Mouse (Mus musculus) MEL (cell line): ENCODE data around the gene Armcx5. TPM values are rescaled to one million over a fixed set of nuclear protein-coding genes. Genes with fewer than 3 reads are reported as not detected.
"Not testable (repeated sequence)": the region's sequence is repeated elsewhere in the genome, so short reads cannot be mapped to it uniquely, and the experiment has no call there.

Source experiments
- DNase-seq: peaks from one replicate; pipeline ENCODE4 v3.0.0; 2011; ENCODE audit warnings: low read depth, low spot score
- H3K27ac ChIP-seq: 2 replicates; pipeline ENCODE4 v1.5.1; 2012; ENCODE audit warnings: low read depth, mild to moderate bottlenecking, control low read depth, low read length, moderate library complexity; ENCODE audit not compliant: control insufficient read depth
- H3K27me3 ChIP-seq, 2 experiments: fragments of 150-350 bp in 1 of 2; sonication (generic) in 1 of 2; 2 replicates each; pipeline ENCODE4 v1.6.1; 2012; ENCODE audit warnings: low read length in 2 of 2, mild to moderate bottlenecking in 2 of 2, improper control_type of control experiment in 1 of 2, moderate library complexity in 1 of 2; ENCODE audit not compliant: insufficient read depth in 2 of 2, control insufficient read depth in 1 of 2
- H3K36me3 ChIP-seq, 2 experiments: 2 replicates each; pipeline ENCODE4 v1.6.1; 2012 to 2014; ENCODE audit warnings: low read length in 2 of 2, improper control_type of control experiment in 1 of 2, inconsistent platforms in 1 of 2, mild to moderate bottlenecking in 1 of 2; ENCODE audit not compliant: insufficient read depth in 2 of 2, control insufficient read depth in 1 of 2
- H3K4me1 ChIP-seq, 2 experiments: fragments of 150-350 bp in 1 of 2; sonication (generic) in 1 of 2; 2 replicates each; pipeline ENCODE4 v1.6.1; 2012; ENCODE audit warnings: low read length in 2 of 2, improper control_type of control experiment in 1 of 2, mild to moderate bottlenecking in 1 of 2; ENCODE audit not compliant: insufficient read depth in 2 of 2, control insufficient read depth in 1 of 2
- H3K4me3 ChIP-seq, 2 experiments: fragments of 150-350 bp in 1 of 2; sonication (generic) in 1 of 2; 2 replicates each; pipeline ENCODE4 v1.5.1; 2012; ENCODE audit warnings: low read depth in 2 of 2, low read length in 2 of 2, mild to moderate bottlenecking in 2 of 2, moderate library complexity in 2 of 2, control low read depth in 1 of 2, improper control_type of control experiment in 1 of 2; ENCODE audit not compliant: control insufficient read depth in 1 of 2, insufficient read depth in 1 of 2
- H3K79me2 ChIP-seq: 2 replicates; pipeline ENCODE4 v1.6.1; 2012; ENCODE audit warnings: mild to moderate bottlenecking, low read length, moderate library complexity; ENCODE audit not compliant: control insufficient read depth, poor library complexity, insufficient read depth
- H3K9ac ChIP-seq: 2 replicates; pipeline ENCODE4 v1.6.1; 2012; ENCODE audit warnings: low read depth, mild to moderate bottlenecking, control low read depth, low read length, moderate library complexity; ENCODE audit not compliant: control insufficient read depth, poor library complexity, severe bottlenecking
- H3K9me3 ChIP-seq: fragments of 150-350 bp; sonication (generic); replicated peaks from 2 replicates; pipeline ENCODE4 v1.6.1; 2012; ENCODE audit warnings: mild to moderate bottlenecking, low read length, improper control_type of control experiment, moderate library complexity; ENCODE audit not compliant: insufficient read depth
- BHLHE40 ChIP-seq: IDR thresholded peaks from 2 replicates; pipeline ENCODE4 v1.6.1; 2012; ENCODE audit warnings: low read depth, mild to moderate bottlenecking, inconsistent platforms, low read length, improper control_type of control experiment, borderline replicate concordance
- CHD1 ChIP-seq: IDR thresholded peaks from 2 replicates; pipeline ENCODE4 v1.6.1; 2012; ENCODE audit warnings: low read depth, mild to moderate bottlenecking, inconsistent platforms, low read length, improper control_type of control experiment
- CHD2 ChIP-seq: IDR thresholded peaks from 2 replicates; pipeline ENCODE4 v1.6.1; 2011; ENCODE audit warnings: low read length, improper control_type of control experiment
- ELF1 ChIP-seq: IDR thresholded peaks from 2 replicates; pipeline ENCODE4 v1.6.1; 2014; ENCODE audit warnings: low read depth, mild to moderate bottlenecking, inconsistent platforms, low read length, improper control_type of control experiment, moderate library complexity
- ETS1 ChIP-seq: IDR thresholded peaks from 2 replicates; pipeline ENCODE4 v1.6.1; 2012; ENCODE audit warnings: low read depth, mild to moderate bottlenecking, inconsistent platforms, low read length, improper control_type of control experiment, moderate library complexity
- GABPA ChIP-seq: IDR thresholded peaks from 2 replicates; pipeline ENCODE4 v1.6.1; 2012; ENCODE audit warnings: low read depth, mild to moderate bottlenecking, inconsistent platforms, low read length, improper control_type of control experiment, moderate library complexity
- HCFC1 ChIP-seq: IDR thresholded peaks from 2 replicates; pipeline ENCODE4 v1.6.1; 2012; ENCODE audit warnings: low read depth, mild to moderate bottlenecking, inconsistent platforms, low read length, improper control_type of control experiment, moderate library complexity
- JUND ChIP-seq: IDR thresholded peaks from 2 replicates; pipeline ENCODE4 v1.6.1; 2011; ENCODE audit warnings: low read depth, mild to moderate bottlenecking, improper control_type of control experiment, low read length
- KAT2A ChIP-seq: conservative IDR thresholded peaks from 2 replicates; pipeline ENCODE4 v1.6.1; 2012; ENCODE audit warnings: low read depth, low read length, improper control_type of control experiment, inconsistent platforms
- MAFK ChIP-seq: IDR thresholded peaks from 2 replicates; pipeline ENCODE4 v1.6.1; 2011; ENCODE audit warnings: low read depth, mild to moderate bottlenecking, low read length, improper control_type of control experiment, borderline replicate concordance
- MAX ChIP-seq: IDR thresholded peaks from 2 replicates; pipeline ENCODE4 v1.6.1; 2011; ENCODE audit warnings: low read length, improper control_type of control experiment
- MAZ ChIP-seq: IDR thresholded peaks from 2 replicates; pipeline ENCODE4 v1.6.1; 2012; ENCODE audit warnings: low read depth, mild to moderate bottlenecking, inconsistent platforms, low read length, improper control_type of control experiment
- MEF2A ChIP-seq: IDR thresholded peaks from 2 replicates; pipeline ENCODE4 v1.6.1; 2014; ENCODE audit warnings: low read depth, mild to moderate bottlenecking, inconsistent platforms, low read length, improper control_type of control experiment; ENCODE audit not compliant: poor library complexity, insufficient replicate concordance, severe bottlenecking; ENCODE audit errors: extremely low read depth
- MYC ChIP-seq: IDR thresholded peaks from 2 replicates; pipeline ENCODE4 v1.6.1; 2011; ENCODE audit warnings: low read depth, mild to moderate bottlenecking, low read length, improper control_type of control experiment, moderate library complexity
- NELFE ChIP-seq: IDR thresholded peaks from 2 replicates; pipeline ENCODE4 v1.6.1; 2011; ENCODE audit warnings: low read depth, low read length, improper control_type of control experiment
- POLR2A ChIP-seq, 2 experiments: IDR thresholded peaks; 2 replicates each; pipeline ENCODE4 v1.6.1; 2011 to 2012; ENCODE audit warnings: low read length in 2 of 2, mild to moderate bottlenecking in 2 of 2, control low read depth in 1 of 2, improper control_type of control experiment in 1 of 2, low read depth in 1 of 2, moderate library complexity in 1 of 2; ENCODE audit not compliant: control insufficient read depth in 1 of 2, insufficient read depth in 1 of 2, poor library complexity in 1 of 2
- POLR2AphosphoS2 ChIP-seq: IDR thresholded peaks from 2 replicates; pipeline ENCODE4 v1.6.1; 2011; ENCODE audit warnings: low read length, improper control_type of control experiment
- POLR2AphosphoS5 ChIP-seq: IDR thresholded peaks from 2 replicates; pipeline ENCODE4 v1.6.1; 2012; ENCODE audit warnings: low read depth, borderline replicate concordance, mild to moderate bottlenecking, inconsistent platforms, low read length, moderate library complexity, mixed read lengths
- RAD21 ChIP-seq: IDR thresholded peaks from 2 replicates; pipeline ENCODE4 v1.6.1; 2011; ENCODE audit warnings: mild to moderate bottlenecking, low read depth, low read length, improper control_type of control experiment
- SMC3 ChIP-seq: IDR thresholded peaks from 2 replicates; pipeline ENCODE4 v1.6.1; 2011; ENCODE audit warnings: low read depth, low read length, improper control_type of control experiment
- TAL1 ChIP-seq: IDR thresholded peaks from 2 replicates; pipeline ENCODE4 v1.6.1; 2012; ENCODE audit warnings: mild to moderate bottlenecking, inconsistent platforms, low read length, moderate library complexity, mixed read lengths
- UBTF ChIP-seq: IDR thresholded peaks from 2 replicates; pipeline ENCODE4 v1.6.1; 2012; ENCODE audit warnings: low read depth, mild to moderate bottlenecking, inconsistent platforms, low read length, improper control_type of control experiment, moderate library complexity, borderline replicate concordance; ENCODE audit not compliant: insufficient read depth
- ZNF384 ChIP-seq: IDR thresholded peaks from 2 replicates; pipeline ENCODE4 v1.6.1; 2012; ENCODE audit warnings: low read depth, mild to moderate bottlenecking, inconsistent platforms, low read length, improper control_type of control experiment
- polyA plus RNA-seq, 2 experiments: library from polyadenylated mRNA; stranded (reverse) in 1 of 2; unstranded in 1 of 2; fragments of >175 nt in 1 of 2; fragments of >200 nt in 1 of 2; gene quantifications; 2 replicates each; pipeline versions ENCODE4 v1.2.1 to v1.2.4; 2012; ENCODE audit warnings: low replicate concordance in 2 of 2, low read depth in 1 of 2; ENCODE audit not compliant: insufficient read length in 2 of 2, insufficient read depth in 1 of 2, missing spikeins in 1 of 2
- total RNA-seq: library from RNA; depleted of rRNA; stranded (reverse); fragments of 300-350 nt; gene quantifications from 2 replicates; pipeline ENCODE4 v1.2.3, GENCODE M21; 2012

The Armcx5 gene
- total and polyA plus RNA-seq, 3 experiments = 8.6 TPM; not detected in 1

- TF ChIP-seq UBTF (no peak), TAL1 (no peak), ELF1 (no peak), ZNF384 (no peak), JUND (no peak), BHLHE40 (no peak), MAX (no peak), KAT2A (no peak), GABPA (no peak), CHD1 (no peak), MAFK (no peak), HCFC1 (no peak), CHD2 (no peak), SMC3 (no peak), POLR2AphosphoS5 (no peak), RAD21 (no peak)
- H3K27ac ChIP-seq = no peak overlapping the region
- H3K27me3 ChIP-seq = no peaks in the 10 kb centered on the region
- no peaks in the 10 kb centered on the region for H3K36me3 ChIP-seq
- H3K4me3 ChIP-seq = no peak overlapping the region
- H3K9me3 ChIP-seq = no peaks in the 10 kb centered on the region
- no peaks in the 10 kb centered on the region for H3K4me1 ChIP-seq
- no peak overlapping the region for H3K9ac ChIP-seq
- no peaks in the 10 kb centered on the region for H3K79me2 ChIP-seq
- DNase-seq = no peak
These were observed 49.0 kb downstream of the Armcx5 start for GRCm38 (mm10) chrX:135791536-135791935.

- H3K36me3 ChIP-seq = no peaks in the 10 kb centered on the region
- H3K4me3 ChIP-seq = no peak overlapping the region
- no peaks in the 10 kb centered on the region for H3K9me3 ChIP-seq
- no peak overlapping the region for H3K27ac ChIP-seq
- H3K4me1 ChIP-seq = no peaks in the 10 kb centered on the region
- TF ChIP-seq POLR2A (IDR thresholded peaks at IDR 0.05; ENCODE audit: control insufficient read depth in 1 of 2, insufficient read depth in 1 of 2, low read depth in 1 of 2, low read length in 2 of 2, poor library complexity in 1 of 2) (no peak), MYC (no peak), ETS1 (no peak), MEF2A (no peak), MAZ (no peak), BHLHE40 (no peak), NELFE (no peak), JUND (no peak), HCFC1 (no peak), POLR2AphosphoS2 (no peak)
- TF ChIP-seq, all 39 proteins: peak for 0
- Histone ChIP-seq H3K9ac (no peak overlapping the region), H3K79me2 (no peaks in the 10 kb centered on the region), H3K27me3 (no peaks in the 10 kb centered on the region)
- no peak for DNase-seq
These were observed 49.8 kb downstream of the Armcx5 start for GRCm38 (mm10) chrX:135792326-135792725.

DNA sequence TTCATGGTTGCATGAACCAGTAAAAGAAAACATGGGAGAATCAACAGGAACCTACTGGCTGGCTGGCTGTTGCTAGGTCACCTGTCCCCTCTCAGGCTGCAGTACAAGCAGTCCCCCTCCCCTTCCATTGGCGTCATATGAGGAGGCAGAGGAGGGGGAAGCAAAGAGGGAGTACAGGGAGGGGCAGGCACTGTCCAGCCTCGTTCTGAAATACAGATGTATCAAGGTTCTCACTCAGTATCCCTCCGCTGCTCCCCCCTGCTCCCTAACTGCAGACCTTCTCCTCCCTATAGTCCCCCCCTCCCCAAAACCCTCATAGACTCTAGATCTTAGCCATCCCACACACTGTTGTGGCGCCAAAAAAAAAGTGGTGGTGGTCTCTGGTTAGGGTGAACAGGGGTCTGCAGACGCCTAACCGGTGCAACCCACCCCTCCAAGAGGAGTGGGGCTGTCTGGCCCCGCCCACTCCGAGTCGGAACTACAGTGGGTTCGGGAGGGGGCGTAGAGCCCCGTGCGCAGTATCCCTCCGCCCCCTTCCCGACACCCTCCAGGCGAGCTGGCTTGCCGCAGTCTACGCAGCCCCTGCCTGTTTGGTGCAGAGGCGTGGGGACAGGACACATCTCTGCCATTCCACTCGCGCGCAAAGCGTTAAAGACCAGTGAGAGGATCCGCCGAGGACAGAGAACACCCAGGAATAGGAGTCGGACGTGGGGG lies 53.2 kb downstream of the Armcx5 start:
- not testable (repeated sequence) for H3K9ac ChIP-seq, H3K27me3 ChIP-seq

More for the DNA sequence above, 53.2 kb downstream of the Armcx5 start:
- H3K36me3 ChIP-seq, H3K9me3 ChIP-seq, H3K4me1 ChIP-seq, H3K4me3 ChIP-seq, DNase-seq, H3K79me2 ChIP-seq, H3K27ac ChIP-seq: not testable (repeated sequence)
